In the genomic region with DNA sequence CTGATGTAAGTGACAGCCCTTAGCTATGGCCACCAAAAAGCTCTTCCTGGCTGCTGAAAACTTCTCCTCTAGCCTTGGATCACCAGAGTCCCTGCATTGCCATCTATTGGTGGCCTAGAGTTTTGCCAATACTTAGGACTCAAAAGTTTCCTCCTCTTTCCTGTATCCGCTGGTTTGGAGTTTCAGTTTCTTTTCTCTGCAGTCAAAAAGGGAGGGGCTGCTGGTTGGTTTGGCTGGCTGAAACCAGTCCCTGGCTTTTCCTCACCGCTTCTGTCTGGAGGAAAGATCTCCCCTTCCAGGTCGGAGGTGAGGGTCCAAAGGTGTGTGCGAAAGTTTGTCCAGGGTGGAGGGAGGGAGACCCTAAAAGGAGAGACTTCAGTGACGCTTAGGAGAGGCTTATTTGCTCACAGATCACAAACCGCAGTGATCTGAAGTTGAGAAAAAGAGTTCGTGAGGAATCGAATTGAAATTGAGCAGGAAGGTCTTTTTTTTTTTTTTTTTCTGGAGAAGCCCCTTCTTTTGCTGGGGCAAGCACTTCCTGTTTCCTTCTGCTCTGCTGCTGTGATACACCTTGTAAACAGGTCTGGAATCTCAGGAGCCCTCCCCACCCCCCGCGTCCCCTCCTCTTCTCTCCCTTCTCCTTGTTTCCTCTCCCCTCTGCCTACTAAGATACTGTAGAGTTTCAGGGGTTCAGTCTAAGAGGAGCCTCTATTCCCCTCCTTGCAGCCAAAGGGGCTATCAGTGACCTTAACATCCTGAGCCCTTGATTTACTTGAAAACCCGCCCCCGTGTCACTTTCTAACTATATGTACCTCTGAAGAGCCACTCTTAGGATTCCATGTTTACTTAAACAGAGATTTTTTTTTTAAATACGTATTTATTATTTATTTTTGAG, we compare ENCODE assay signal across 8 mouse cellular contexts. TPM values are rescaled to one million over a fixed set of nuclear protein-coding genes. Genes with fewer than 3 reads are reported as not detected.
DNase-seq lines count a peak whose midpoint lies in the region; ATAC-seq and TF ChIP-seq lines count a peak whose summit lies in the region.

A gene (plus strand): TSS at position 171 of the 895 bp plus-strand sequence.

- H3K36me3 ChIP-seq in C2C12 (ENCODE audit: control insufficient read depth, insufficient read depth), result no peaks in the 10 kb centered on the region
- no peaks in the 10 kb centered on the region for H3K36me3 ChIP-seq in heart, embryonic 13.5 days
- H3K36me3 ChIP-seq in kidney, embryonic 15.5 days, result no peaks in the 10 kb centered on the region
- no peaks in the 10 kb centered on the region for H3K36me3 ChIP-seq in liver, postnatal 0 days (replicated peaks; ENCODE audit: insufficient read depth, low read length)
- H3K36me3 ChIP-seq in neural tube, embryonic 11.5 days (ENCODE audit: control insufficient read depth, insufficient read depth, low read length), result no peaks in the 10 kb centered on the region

- no peaks in the 10 kb centered on the region for H3K79me2 ChIP-seq in C2C12 (ENCODE audit: control insufficient read depth, insufficient read depth)

- no peak for TF ChIP-seq CTCF in C2C12 (IDR thresholded peaks at IDR 0.05; ENCODE audit: control insufficient read depth, insufficient read depth, insufficient read length)
- TF ChIP-seq CTCF in embryonic fibroblast, embryonic 13.5 days (IDR thresholded peaks at IDR 0.05; ENCODE audit: borderline replicate concordance, insufficient read depth, low read length), result no peak
- TF ChIP-seq CTCF in liver, postnatal 0 days (IDR thresholded peaks at IDR 0.05; ENCODE audit: low read depth), result peak; percentile 83

- peak; percentile 69 to 93 for DNase-seq in adrenal gland, adult (ENCODE audit: inconsistent age in 2 of 2, low spot score in 1 of 2)
- peak; percentile 70 for DNase-seq in liver, postnatal 0 days
- DNase-seq in neural tube, embryonic 11.5 days (ENCODE audit: low spot score), result peak; percentile 52
- DNase-seq in testis, postnatal 14 days (ENCODE audit: low spot score), result peak; percentile 48

- ATAC-seq in heart, embryonic 13.5 days (ENCODE audit: extremely low read depth, insufficient number of reproducible peaks, low FRiP score, low TSS enrichment), result no peak
- peak; percentile 93 for ATAC-seq in kidney, embryonic 15.5 days (replicated peaks; ENCODE audit: low FRiP score)
- ATAC-seq in liver, postnatal 0 days, result peak; percentile 96
- ATAC-seq in neural tube, embryonic 11.5 days (ENCODE audit: insufficient read depth, low FRiP score, low TSS enrichment), result peak; percentile 35; the same call in 1 of the 2 replicates

- peak; percentile 68 for TF ChIP-seq POLR2A in embryonic fibroblast, embryonic 13.5 days (IDR thresholded peaks at IDR 0.05; ENCODE audit: low read depth, low read length)

- no peaks in the 10 kb centered on the region for H3K27me3 ChIP-seq in C2C12 (ENCODE audit: control insufficient read depth, insufficient read depth, insufficient read length)
- no peaks in the 10 kb centered on the region for H3K27me3 ChIP-seq in heart, embryonic 13.5 days (replicated peaks)
- H3K27me3 ChIP-seq in kidney, embryonic 15.5 days, result no peaks in the 10 kb centered on the region
- no peaks in the 10 kb centered on the region for H3K27me3 ChIP-seq in liver, postnatal 0 days (ENCODE audit: insufficient read depth, low read length)
- no peaks in the 10 kb centered on the region for H3K27me3 ChIP-seq in neural tube, embryonic 11.5 days (ENCODE audit: control insufficient read depth, insufficient read depth, low read length)

- peak within 1 kb of the TSS; percentile 73 for H3K4me2 ChIP-seq in heart, embryonic 13.5 days
- peak within 1 kb of the TSS; percentile 62 for H3K4me2 ChIP-seq in kidney, embryonic 15.5 days
- H3K4me2 ChIP-seq in liver, postnatal 0 days (ENCODE audit: low read depth, low read length), result peak within 1 kb of the TSS; percentile 79
- peak within 1 kb of the TSS; percentile 41 for H3K4me2 ChIP-seq in neural tube, embryonic 11.5 days (ENCODE audit: low read depth)

- no peak within 1 kb of the TSS for H3ac ChIP-seq in C2C12 (ENCODE audit: control insufficient read depth, insufficient read length, low read depth)

- TF ChIP-seq EP300 in liver, postnatal 0 days (IDR thresholded peaks at IDR 0.05; ENCODE audit: low read depth), result peak; percentile 66

- H3K9me3 ChIP-seq in heart, embryonic 13.5 days, result no peaks in the 10 kb centered on the region
- H3K9me3 ChIP-seq in kidney, embryonic 15.5 days (replicated peaks), result no peaks in the 10 kb centered on the region
- H3K9me3 ChIP-seq in liver, postnatal 0 days (ENCODE audit: low read length), result no peaks in the 10 kb centered on the region
- no peaks in the 10 kb centered on the region for H3K9me3 ChIP-seq in neural tube, embryonic 11.5 days (ENCODE audit: control insufficient read depth, low read length)

- 0 out of 2 replicates have a peak within 1 kb of the TSS, but pooled peaks have one; percentile 34 for H3K27ac ChIP-seq in embryonic fibroblast, embryonic 13.5 days (ENCODE audit: insufficient read depth, low read length)
- H3K27ac ChIP-seq in heart, embryonic 13.5 days (replicated peaks), result peak within 1 kb of the TSS; percentile 76
- peak within 1 kb of the TSS; percentile 73 for H3K27ac ChIP-seq in kidney, embryonic 15.5 days
- H3K27ac ChIP-seq in liver, postnatal 0 days (ENCODE audit: low read depth), result peak within 1 kb of the TSS; percentile 81
- no peak within 1 kb of the TSS for H3K27ac ChIP-seq in neural tube, embryonic 11.5 days (ENCODE audit: low read depth, low read length)

- H3K4me3 ChIP-seq in C2C12 (ENCODE audit: insufficient read depth, poor library complexity, severe bottlenecking), result peak within 1 kb of the TSS; percentile 25
- peak within 1 kb of the TSS; percentile 76 for H3K4me3 ChIP-seq in embryonic fibroblast, embryonic 13.5 days (ENCODE audit: insufficient read depth, low read length)
- peak within 1 kb of the TSS; percentile 74 for H3K4me3 ChIP-seq in heart, embryonic 13.5 days
- H3K4me3 ChIP-seq in kidney, embryonic 15.5 days (replicated peaks), result peak within 1 kb of the TSS; percentile 53
- peak within 1 kb of the TSS; percentile 69 for H3K4me3 ChIP-seq in liver, postnatal 0 days (ENCODE audit: low read depth, low read length)
- H3K4me3 ChIP-seq in neural tube, embryonic 11.5 days (ENCODE audit: low read depth, low read length), result peak within 1 kb of the TSS; percentile 28

- H3K79me3 ChIP-seq in C2C12 (ENCODE audit: low read depth), result no peaks in the 10 kb centered on the region

- 8% methylated on average over 13 of the region's 13 CpGs for WGBS in heart, embryonic 13.5 days
- WGBS in kidney, embryonic 15.5 days, result 5% methylated on average over 13 of the region's 13 CpGs
- 6% methylated on average over 13 of the region's 13 CpGs for WGBS in liver, postnatal 0 days (ENCODE audit: insufficient replicate concordance)
- WGBS in neural tube, embryonic 11.5 days, result 14% methylated on average over 13 of the region's 13 CpGs

- H3K9ac ChIP-seq in heart, embryonic 13.5 days, result peak within 1 kb of the TSS; percentile 88
- H3K9ac ChIP-seq in kidney, embryonic 15.5 days, result peak within 1 kb of the TSS; percentile 53
- peak within 1 kb of the TSS; percentile 77 for H3K9ac ChIP-seq in liver, postnatal 0 days (replicated peaks)
- peak within 1 kb of the TSS; percentile 48 for H3K9ac ChIP-seq in neural tube, embryonic 11.5 days (ENCODE audit: low read length)

- no peaks in the 10 kb centered on the region for H3K4me1 ChIP-seq in embryonic fibroblast, embryonic 13.5 days (ENCODE audit: control insufficient read depth, insufficient read depth, low read length)
- H3K4me1 ChIP-seq in heart, embryonic 13.5 days, result peaks cover 7% of the 10 kb centered on the region; the same call in 1 of the 2 replicates
- 0 out of 2 replicates have a peak, but pooled peaks cover 3% of the 10 kb centered on the region for H3K4me1 ChIP-seq in kidney, embryonic 15.5 days
- H3K4me1 ChIP-seq in liver, postnatal 0 days (ENCODE audit: insufficient read depth), result no peaks in the 10 kb centered on the region
- no peaks in the 10 kb centered on the region for H3K4me1 ChIP-seq in neural tube, embryonic 11.5 days (ENCODE audit: control insufficient read depth, insufficient read depth, low read length)

TF ChIP-seq in C2C12, 6 proteins besides CTCF, POLR2A, EP300 and RAD21:
- TF ChIP-seq MAX (IDR thresholded peaks at IDR 0.05) (no peak), FOSL1 (IDR thresholded peaks at IDR 0.05; ENCODE audit: insufficient read depth, low read length, poor library complexity, severe bottlenecking) (no peak), CEBPB (IDR thresholded peaks at IDR 0.05; ENCODE audit: low read depth) (no peak), USF1 (IDR thresholded peaks at IDR 0.05; ENCODE audit: low read depth) (no peak)

RNA-seq across cellular contexts. Expression of the gene that starts here (rescaled TPM):
- polyA plus RNA-seq in C2C12 (2012; fragmentation: generic; extraction: Trizol), result not detected
- 4.9 and 5.8 TPM in 2 replicates for polyA plus RNA-seq in embryonic fibroblast, embryonic 13.5 days (2011; ENCODE audit: insufficient read length, low read depth, missing spikeins)
- polyA plus RNA-seq in heart, embryonic 13.5 days (2015; fragmentation: Nextera tagmentation; extraction: Ambion mirVana), result 2.1 and 2.4 TPM in 2 replicates
- polyA plus RNA-seq in kidney, embryonic 15.5 days (2015; fragmentation: Nextera tagmentation; extraction: Ambion mirVana), result 2.0 and 2.1 TPM in 2 replicates
- 2.6 and 2.8 TPM in 2 replicates for polyA plus RNA-seq in liver, postnatal 0 days (2015; fragmentation: Nextera tagmentation; extraction: Ambion mirVana)
- polyA plus RNA-seq in neural tube, embryonic 11.5 days (2014; fragmentation: Nextera tagmentation; extraction: Ambion mirVana), result 0.74 and 0.84 TPM in 2 replicates

Comparison
In these comparisons a context has a peak if more than half of its experiments do, and no peak if none do; other contexts are left out.
1. Peak in DNase-seq, ATAC-seq, H3K4me3 ChIP-seq, H3K9ac ChIP-seq and H3K4me2 ChIP-seq in neural tube, embryonic 11.5 days; RNA of the gene not detected or under 1 TPM.
2. H3K4me3 ChIP-seq: peak in every context shown above with its lines; median percentile 76 in embryonic fibroblast, embryonic 13.5 days; 74 in heart, embryonic 13.5 days; 69 in liver, postnatal 0 days; 53 in kidney, embryonic 15.5 days; 28 in neural tube, embryonic 11.5 days; 25 in C2C12.